9 mouse cellular contexts compared by ENCODE assay signal in genomic region chr13:40736107-40736780, GRCm38 (mm10). TPM values are rescaled to one million over a fixed set of nuclear protein-coding genes. Genes with fewer than 3 reads are reported as not detected.
DNase-seq lines count a peak whose midpoint lies in the region; ATAC-seq and TF ChIP-seq lines count a peak whose summit lies in the region.
"Had no signal": no experiment of that assay in that cellular context is flagged by ENCODE, and none has a peak within 500 bp of the region (broad histone marks: within the 10 kb centered on the region; RNA-seq: fewer than 3 reads in every experiment).

No protein-coding gene starts in this region.

- no peak for ATAC-seq in heart, embryonic 15.5 days (replicated peaks; ENCODE audit: insufficient number of reproducible peaks, insufficient read depth, low FRiP score, low read depth)
- ATAC-seq in midbrain, embryonic 15.5 days (replicated peaks), result no peak
- ATAC-seq in midbrain, embryonic 16.5 days, result no peak
- no peak for ATAC-seq in limb, embryonic 12.5 days (ENCODE audit: insufficient number of reproducible peaks, insufficient read depth, low FRiP score, low TSS enrichment, low read depth)
- ATAC-seq in stomach, postnatal 0 days (ENCODE audit: low FRiP score, low TSS enrichment), result no peak

- no peaks in the 10 kb centered on the region for H3K9me3 ChIP-seq in heart, embryonic 15.5 days (replicated peaks)
- H3K9me3 ChIP-seq in midbrain, embryonic 15.5 days, result no peaks in the 10 kb centered on the region
- H3K9me3 ChIP-seq in midbrain, embryonic 16.5 days (replicated peaks; ENCODE audit: control insufficient read depth, low read length, poor library complexity, severe bottlenecking), result no peaks in the 10 kb centered on the region
- H3K9me3 ChIP-seq in limb, embryonic 12.5 days, result no peaks in the 10 kb centered on the region
- no peaks in the 10 kb centered on the region for H3K9me3 ChIP-seq in stomach, postnatal 0 days (ENCODE audit: control insufficient read depth, low read length)

- H3K4me2 ChIP-seq in heart, embryonic 15.5 days, result peak overlapping the region; percentile 47
- H3K4me2 ChIP-seq in midbrain, embryonic 15.5 days, result no peak overlapping the region
- no peak overlapping the region for H3K4me2 ChIP-seq in midbrain, embryonic 16.5 days (ENCODE audit: low read length)
- H3K4me2 ChIP-seq in limb, embryonic 12.5 days, result peak overlapping the region; percentile 48
- peak overlapping the region; percentile 17 for H3K4me2 ChIP-seq in stomach, postnatal 0 days (replicated peaks; ENCODE audit: low read depth)

- 33% methylated on average over 19 of the region's 19 CpGs for WGBS in heart, embryonic 15.5 days
- 6% methylated on average over 19 of the region's 19 CpGs for WGBS in midbrain, embryonic 15.5 days
- WGBS in midbrain, embryonic 16.5 days, result 7% methylated on average over 19 of the region's 19 CpGs
- WGBS in limb, embryonic 12.5 days, result 6% methylated on average over 19 of the region's 19 CpGs
- WGBS in stomach, postnatal 0 days, result 53% methylated on average over 19 of the region's 19 CpGs

- no peak overlapping the region for H3K27ac ChIP-seq in heart, embryonic 15.5 days
- no peak overlapping the region for H3K27ac ChIP-seq in midbrain, embryonic 15.5 days
- no peak overlapping the region for H3K27ac ChIP-seq in midbrain, embryonic 16.5 days (ENCODE audit: low read length)
- no peak overlapping the region for H3K27ac ChIP-seq in limb, embryonic 12.5 days
- H3K27ac ChIP-seq in stomach, postnatal 0 days (replicated peaks), result no peak overlapping the region

- no peaks in the 10 kb centered on the region for H3K36me3 ChIP-seq in heart, embryonic 15.5 days
- no peaks in the 10 kb centered on the region for H3K36me3 ChIP-seq in midbrain, embryonic 15.5 days (replicated peaks)
- H3K36me3 ChIP-seq in midbrain, embryonic 16.5 days (ENCODE audit: control insufficient read depth, insufficient read depth, low read length), result no peaks in the 10 kb centered on the region
- H3K36me3 ChIP-seq in limb, embryonic 12.5 days, result no peaks in the 10 kb centered on the region
- H3K36me3 ChIP-seq in stomach, postnatal 0 days (ENCODE audit: control insufficient read depth, insufficient read depth, low read length), result no peaks in the 10 kb centered on the region

- no peak overlapping the region for H3K9ac ChIP-seq in heart, embryonic 15.5 days
- H3K9ac ChIP-seq in midbrain, embryonic 15.5 days, result no peak overlapping the region
- H3K9ac ChIP-seq in midbrain, embryonic 16.5 days (ENCODE audit: low read depth, low read length), result no peak overlapping the region
- no peak overlapping the region; the same call in 1 of the 2 replicates for H3K9ac ChIP-seq in limb, embryonic 12.5 days (replicated peaks)
- no peak overlapping the region for H3K9ac ChIP-seq in stomach, postnatal 0 days (ENCODE audit: low read length)

- H3K4me1 ChIP-seq in heart, embryonic 15.5 days (replicated peaks), result peaks cover 41% of the 10 kb centered on the region
- H3K4me1 ChIP-seq in midbrain, embryonic 15.5 days, result peaks cover 33% of the 10 kb centered on the region
- peaks cover 19% of the 10 kb centered on the region for H3K4me1 ChIP-seq in midbrain, embryonic 16.5 days (ENCODE audit: control insufficient read depth, insufficient read depth, low read length)
- peaks cover 38% of the 10 kb centered on the region for H3K4me1 ChIP-seq in limb, embryonic 12.5 days (replicated peaks)
- H3K4me1 ChIP-seq in stomach, postnatal 0 days (replicated peaks; ENCODE audit: control insufficient read depth, insufficient read depth), result no peaks in the 10 kb centered on the region

- no peak for TF ChIP-seq CTCF in stomach, postnatal 0 days (IDR thresholded peaks at IDR 0.05; ENCODE audit: low read depth)

- peaks cover 96% of the 10 kb centered on the region for H3K27me3 ChIP-seq in heart, embryonic 15.5 days
- peaks cover 83% of the 10 kb centered on the region for H3K27me3 ChIP-seq in midbrain, embryonic 15.5 days (replicated peaks)
- peaks cover 72% of the 10 kb centered on the region for H3K27me3 ChIP-seq in midbrain, embryonic 16.5 days (ENCODE audit: control insufficient read depth, insufficient read depth, low read depth, low read length)
- H3K27me3 ChIP-seq in limb, embryonic 12.5 days, result peaks cover 98% of the 10 kb centered on the region
- peaks cover 29% of the 10 kb centered on the region; the same call in 1 of the 2 replicates for H3K27me3 ChIP-seq in stomach, postnatal 0 days (ENCODE audit: control insufficient read depth, insufficient read depth, low read length)

- no peak for DNase-seq in heart, adult 18-20 months
- no peak for DNase-seq in stomach, postnatal 0 days (ENCODE audit: low spot score)
- no peak for DNase-seq in natural killer cell, adult 2 months (ENCODE audit: low spot score in 2 of 2)
- DNase-seq in c-Kit-positive CD71-positive TER-119-positive erythroid progenitor cells, embryonic 14.5 days (ENCODE audit: low spot score), result no peak
- DNase-seq: adrenal gland, postnatal 14 days had no signal

- no peak for TF ChIP-seq EP300 in stomach, postnatal 0 days (optimal IDR thresholded peaks at IDR 0.05)

- H3K4me3 ChIP-seq in heart, embryonic 15.5 days, result peak overlapping the region; percentile 23
- H3K4me3 ChIP-seq in midbrain, embryonic 15.5 days, result peak overlapping the region; percentile 1; the same call in 1 of the 2 replicates
- H3K4me3 ChIP-seq in midbrain, embryonic 16.5 days (ENCODE audit: low read depth, low read length), result no peak overlapping the region
- H3K4me3 ChIP-seq in limb, embryonic 12.5 days (replicated peaks), result peak overlapping the region; percentile 27
- H3K4me3 ChIP-seq in stomach, postnatal 0 days (ENCODE audit: low read depth, low read length), result no peak overlapping the region; the same call in 1 of the 2 replicates

RNA-seq across cellular contexts. Expression of gene Tfap2a, which starts 1.9 kb away (rescaled TPM):
- polyA plus RNA-seq in heart, embryonic 15.5 days (2015; fragmentation: Nextera tagmentation; extraction: Ambion mirVana), result 0.08 and 0.30 TPM in 2 replicates
- under 1 TPM; 0.07 to 0.13 TPM for total RNA-seq in heart, adult 18-20 months (2021)
- 4.1 and 5.5 TPM in 2 replicates for polyA plus RNA-seq in midbrain, embryonic 15.5 days (2015; fragmentation: Nextera tagmentation; extraction: Ambion mirVana)
- polyA plus RNA-seq in midbrain, embryonic 16.5 days (2015; fragmentation: Nextera tagmentation; extraction: Ambion mirVana), result 2.3 and 2.8 TPM in 2 replicates
- 10.1 and 11.3 TPM in 2 replicates for polyA plus RNA-seq in limb, embryonic 12.5 days (2016; fragmentation: Nextera tagmentation; extraction: Ambion mirVana)
- 3.4 and 3.7 TPM in 2 replicates for polyA plus RNA-seq in stomach, postnatal 0 days (2015; fragmentation: Nextera tagmentation; extraction: Ambion mirVana)

Comparison
In these comparisons a context has a peak if more than half of its experiments do, and no peak if none do; other contexts are left out.
1. H3K4me3 ChIP-seq: peak in heart, embryonic 15.5 days (single experiment), midbrain, embryonic 15.5 days (single experiment) and limb, embryonic 12.5 days (single experiment); none in midbrain, embryonic 16.5 days (single experiment) and stomach, postnatal 0 days (single experiment).
2. H3K4me2 ChIP-seq: peak in heart, embryonic 15.5 days (single experiment), limb, embryonic 12.5 days (single experiment) and stomach, postnatal 0 days (single experiment); none in midbrain, embryonic 15.5 days (single experiment) and midbrain, embryonic 16.5 days (single experiment).